Mouse (Mus musculus) left cerebral cortex, adult 2 months (tissue): ENCODE measurements around the gene Pgm2l1. TPM values are rescaled to one million over a fixed set of nuclear protein-coding genes. Genes with fewer than 3 reads are reported as not detected.

Source experiments
- DNase-seq, 2 experiments: peaks; one replicate each; pipeline ENCODE4 v3.0.0; 2021 to 2022; ENCODE audit warnings: low spot score in 2 of 2, mixed read lengths in 1 of 2; ENCODE audit errors: extremely low spot score in 1 of 2
- H3K27ac ChIP-seq: fragments of 200-600 bp; 2 replicates; pipeline ENCODE4 v1.8.1; 2022
- H3K4me3 ChIP-seq: fragments of 200-600 bp; 2 replicates; pipeline ENCODE4 v1.8.1; 2022
- CTCF ChIP-seq: fragments of 200-600 bp; IDR thresholded peaks from 2 replicates; pipeline ENCODE4 v1.8.1; 2022; ENCODE audit warnings: antibody characterized with exemption, mild to moderate bottlenecking, moderate library complexity
- intact Hi-C: fragments of 180-260 bp; cut with DNase I; formaldehyde crosslinking; loops from one replicate; pipeline ENCODE4 v1.15.1; 2025
- total RNA-seq, 2 experiments: library from RNA; stranded (reverse); gene quantifications; 2 replicates each; pipeline ENCODE4 v1.2.3; 2021

Gene Pgm2l1
- total RNA-seq, 2 experiments from 2014 or later, result 278 to 282 TPM

DNA sequence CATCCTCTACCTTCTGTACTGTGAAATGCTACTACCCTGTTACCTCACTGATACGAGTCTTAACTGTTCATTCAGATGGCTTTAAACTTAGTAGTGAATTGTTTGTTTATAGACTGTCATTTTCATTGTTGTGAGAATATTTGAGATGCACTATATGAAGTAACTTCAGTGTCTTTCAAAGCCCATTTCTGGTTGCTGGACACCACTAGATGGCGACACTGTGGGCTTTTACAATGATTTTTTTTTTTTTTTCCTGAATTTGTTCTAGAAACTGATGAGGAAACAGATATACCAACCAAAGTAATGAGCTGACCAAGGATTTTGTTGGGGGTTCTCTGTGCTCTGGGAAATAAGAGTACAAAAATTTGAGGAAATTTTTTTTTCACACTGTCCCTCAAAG lies 49.2 kb downstream of the Pgm2l1 start:
- DNase-seq, result no peak
- peak; percentile 74 for TF ChIP-seq CTCF
- no peak overlapping the region for H3K4me3 ChIP-seq
- no peak overlapping the region for H3K27ac ChIP-seq
- intact Hi-C loops, result no loop called here

DNA sequence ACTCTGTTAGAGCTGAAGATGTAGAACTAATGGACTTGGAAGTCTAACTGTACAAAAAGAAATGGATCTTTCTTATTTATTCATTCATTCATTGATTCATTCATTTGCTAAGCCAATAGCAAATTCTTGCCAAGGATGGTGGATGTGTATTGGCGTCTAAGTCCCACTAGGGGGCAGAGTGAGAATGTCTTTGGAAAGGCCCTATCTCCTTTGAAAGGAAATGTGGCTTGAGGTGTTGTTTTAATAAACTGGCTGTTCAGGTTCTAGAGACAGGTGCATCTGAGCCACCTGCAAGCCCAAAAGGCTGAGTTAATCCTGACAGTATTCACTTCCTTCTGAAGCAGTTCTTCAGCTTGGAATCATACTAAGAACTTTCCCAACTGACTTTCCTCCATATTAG lies 52.6 kb downstream of the Pgm2l1 start:
- intact Hi-C loops, result loop anchor here (1.0 kb wide), 1 partner anchor 45 kb away; no protein-coding TSS in a partner anchor

DNA sequence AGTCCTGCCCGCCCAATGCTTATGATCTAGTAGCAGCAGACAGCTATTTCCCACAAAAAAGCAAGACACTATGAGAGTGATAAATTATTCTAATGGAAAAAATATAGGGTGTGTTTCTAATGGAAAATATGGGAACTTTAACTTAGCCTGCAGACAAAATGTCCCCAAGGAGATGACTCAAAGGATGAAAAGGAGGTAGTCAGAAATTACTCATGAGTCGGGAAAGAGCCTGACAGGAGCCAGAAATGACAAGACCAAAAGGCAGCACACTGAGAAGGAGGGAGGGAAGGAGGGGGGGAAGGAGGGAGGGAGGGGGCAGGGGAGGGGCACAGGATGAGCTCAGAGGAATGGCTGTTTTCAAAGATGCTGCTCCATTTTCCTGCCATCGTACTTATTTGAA lies 54.4 kb downstream of the Pgm2l1 start:
- intact Hi-C loops, result loop anchor here (1.0 kb wide), 1 partner anchor 109 kb away; no protein-coding TSS in a partner anchor
- no peak for TF ChIP-seq CTCF

More for the DNA sequence above, 52.6 kb downstream of the Pgm2l1 start:
- H3K27ac ChIP-seq, result no peak overlapping the region
- H3K4me3 ChIP-seq, result no peak overlapping the region
- TF ChIP-seq CTCF, result peak; percentile 93
- DNase-seq, result no peak

DNA sequence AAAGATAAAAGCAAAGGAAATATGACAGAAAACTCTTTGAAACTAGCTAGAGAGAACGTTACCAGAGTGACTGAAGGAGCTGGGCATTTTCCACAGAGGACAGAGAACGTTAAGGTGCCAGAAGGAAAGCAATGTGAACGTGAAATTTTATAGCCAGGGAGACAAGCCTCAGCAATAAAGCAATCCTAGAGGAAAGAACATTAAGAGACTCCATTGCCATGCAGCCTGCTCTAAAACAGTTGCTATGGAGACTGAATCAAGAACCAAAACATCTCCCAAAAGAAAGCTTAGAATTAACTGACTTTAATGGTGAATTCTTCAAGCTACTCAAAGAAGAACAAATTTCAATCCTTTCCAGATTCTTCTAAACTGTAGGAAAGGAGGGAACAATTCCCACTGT lies 56.1 kb downstream of the Pgm2l1 start:
- DNase-seq, result no peak
- H3K4me3 ChIP-seq, result no peak overlapping the region
- intact Hi-C loops, result no loop called here
- no peak for TF ChIP-seq CTCF
- peak overlapping the region; percentile 76 for H3K27ac ChIP-seq

More for the DNA sequence above, 54.4 kb downstream of the Pgm2l1 start:
- Histone ChIP-seq H3K4me3 (no peak overlapping the region), H3K27ac (no peak overlapping the region)
- DNase-seq, result no peak

DNA sequence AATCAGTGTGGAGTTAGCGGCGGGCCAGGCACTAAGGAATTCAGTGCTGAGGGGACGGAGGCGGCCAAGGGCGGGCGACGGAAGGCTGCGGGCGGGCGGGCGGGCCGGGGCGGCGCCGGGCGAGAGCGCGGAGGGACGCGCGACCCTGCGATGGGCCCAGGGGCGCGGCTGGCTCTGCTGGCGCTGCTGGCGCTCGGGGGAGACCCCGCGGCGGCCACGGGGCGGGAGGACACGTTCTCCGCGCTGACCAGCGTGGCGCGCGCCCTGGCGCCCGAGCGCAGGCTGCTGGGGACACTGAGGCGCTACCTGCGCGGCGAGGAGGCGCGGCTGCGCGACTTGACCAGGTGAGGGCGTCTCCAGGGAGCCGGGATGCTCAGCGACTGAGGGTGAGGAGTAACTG lies 58.2 kb downstream of the Pgm2l1 start, which contains the start of gene P4ha3:
Gene P4ha3, plus strand, starts transcription at position 138 of the 400 bp plus-strand sequence.
- no peak within 1 kb of the TSS for H3K27ac ChIP-seq
- intact Hi-C loops, result no loop called here

DNA sequence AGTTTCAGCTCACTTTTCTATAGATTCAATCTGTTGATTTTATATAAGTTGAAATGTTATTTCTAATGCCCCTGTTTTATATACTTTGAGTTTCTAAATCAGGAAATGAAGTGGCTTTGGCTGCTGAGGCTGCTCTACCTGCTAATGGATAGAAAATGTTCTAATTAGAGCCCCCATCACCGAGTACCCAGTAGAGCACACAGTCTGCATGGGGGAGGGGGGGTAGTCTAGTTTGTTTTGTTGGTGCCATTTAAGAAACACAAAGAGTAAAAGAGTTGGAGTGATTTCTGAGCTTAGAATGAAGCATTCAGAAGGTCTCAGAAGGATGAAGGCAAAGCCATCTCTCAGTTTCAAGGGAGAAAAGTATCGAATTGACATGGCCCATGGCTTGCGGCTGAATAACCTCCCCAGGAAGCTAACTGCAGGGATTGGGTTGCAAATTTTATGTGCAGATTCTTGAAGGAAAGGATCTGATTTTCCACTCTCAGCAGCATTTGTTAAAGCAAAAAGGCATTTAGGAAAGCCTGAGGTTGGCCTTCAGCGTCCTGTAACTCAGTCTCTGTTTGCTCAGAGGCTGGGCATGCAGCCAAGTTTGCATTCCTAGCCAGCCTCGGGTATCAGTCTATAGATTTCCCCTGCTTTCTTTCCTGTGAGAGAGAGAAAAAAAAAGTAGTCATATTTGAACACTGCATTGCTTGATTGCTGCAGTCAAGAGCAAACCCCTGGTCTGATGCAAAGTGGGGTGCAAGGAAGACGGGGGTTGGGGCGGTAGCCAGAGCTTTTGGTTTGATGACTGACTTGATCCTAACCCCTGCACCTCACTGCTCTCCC lies 60.8 kb downstream of the Pgm2l1 start:
- DNase-seq, result no peak
- intact Hi-C loops, result no loop called here
- H3K27ac ChIP-seq, result no peak overlapping the region
- no peak for TF ChIP-seq CTCF
- no peak overlapping the region for H3K4me3 ChIP-seq

More for the DNA sequence above, 58.2 kb downstream of the Pgm2l1 start, which contains the start of gene P4ha3:
- DNase-seq, result peak in 1 of 2 experiments; percentile 40
- peak; percentile 29 for TF ChIP-seq CTCF
- peak within 1 kb of the TSS; percentile 50 for H3K4me3 ChIP-seq

DNA sequence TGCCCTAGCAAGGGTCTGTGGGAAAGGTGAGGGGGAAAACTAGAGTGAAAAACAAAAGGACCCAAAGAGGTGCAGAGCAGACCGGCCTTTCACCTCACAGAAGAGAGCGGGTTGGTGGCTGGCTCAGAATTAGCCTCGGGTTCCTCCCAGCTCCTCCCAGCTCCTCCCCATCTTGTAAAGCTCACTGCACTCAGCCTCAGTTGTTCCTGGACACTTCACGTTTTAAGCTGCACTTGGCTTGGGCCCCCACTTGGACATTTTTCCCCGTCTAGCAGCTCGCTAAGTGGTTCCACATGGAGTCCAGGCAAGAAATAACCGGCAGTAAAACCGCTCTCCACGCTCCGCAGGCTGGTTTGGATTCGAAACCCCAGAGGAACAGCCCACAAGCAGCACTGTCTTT lies 61.4 kb downstream of the Pgm2l1 start:
- H3K27ac ChIP-seq, result no peak overlapping the region

DNA sequence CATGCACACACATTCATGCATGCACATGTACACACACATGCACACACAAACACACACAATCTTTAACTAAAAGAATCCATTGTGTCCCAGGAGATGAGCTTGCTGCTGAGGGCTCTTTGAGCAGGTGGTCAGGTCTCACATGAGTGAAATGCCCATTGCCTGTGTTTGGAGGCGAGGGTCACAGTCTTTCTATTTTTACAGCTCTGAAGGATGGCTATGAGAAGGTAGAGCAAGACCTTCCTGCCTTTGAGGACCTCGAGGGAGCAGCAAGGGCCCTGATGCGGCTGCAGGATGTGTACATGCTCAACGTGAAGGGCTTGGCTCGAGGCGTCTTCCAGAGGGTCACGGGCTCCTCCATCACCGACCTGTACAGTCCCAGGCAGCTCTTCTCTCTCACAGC lies 66.4 kb downstream of the Pgm2l1 start:
- no peak for TF ChIP-seq CTCF
- no peak overlapping the region for H3K27ac ChIP-seq
- no peak overlapping the region for H3K4me3 ChIP-seq
- intact Hi-C loops, result no loop called here
- no peak for DNase-seq

More for the DNA sequence above, 61.4 kb downstream of the Pgm2l1 start:
- intact Hi-C loops, result no loop called here
- H3K4me3 ChIP-seq, result no peak overlapping the region
- TF ChIP-seq CTCF, result no peak
- DNase-seq, result no peak

DNA sequence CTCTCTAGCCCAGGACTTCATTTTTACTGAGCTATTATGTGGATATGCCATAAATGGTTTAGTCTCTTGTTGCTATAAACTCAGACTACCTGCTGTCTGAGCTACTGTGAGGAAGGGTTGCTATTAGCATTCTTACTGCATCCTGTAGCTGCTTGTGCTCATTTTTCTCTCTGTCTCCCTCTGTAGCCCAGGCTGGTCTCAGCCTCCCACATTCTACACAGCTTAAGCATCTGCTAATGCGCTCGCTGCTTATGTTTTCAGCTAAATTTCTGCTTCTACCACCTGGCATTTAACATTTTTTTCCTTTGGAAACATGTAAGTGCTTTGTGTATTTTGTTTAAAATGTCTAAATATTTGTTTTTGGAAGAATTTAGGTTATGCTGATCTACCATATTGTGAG lies 68.6 kb downstream of the Pgm2l1 start:
- intact Hi-C loops, result no loop called here
- DNase-seq, result no peak
- Histone ChIP-seq H3K4me3 (no peak overlapping the region), H3K27ac (no peak overlapping the region)
- TF ChIP-seq CTCF, result peak; percentile 17

DNA sequence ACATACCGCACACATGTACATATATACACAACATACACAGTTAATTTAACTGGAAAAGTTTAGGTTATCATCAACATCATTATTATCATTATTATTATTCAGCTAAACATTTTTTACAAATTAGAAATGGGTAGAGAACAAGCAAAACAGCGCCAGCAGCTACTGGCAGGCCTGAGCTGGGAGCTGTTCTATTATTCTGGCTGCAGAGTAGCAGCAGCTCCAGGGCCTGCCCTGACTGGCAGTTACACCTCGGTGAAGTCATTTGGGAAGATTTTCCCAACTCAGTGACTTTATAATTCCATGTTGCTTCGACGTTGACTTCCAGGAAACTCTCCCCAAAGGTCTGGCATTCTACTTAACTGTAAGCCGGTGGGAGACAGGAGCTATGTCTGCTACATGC lies 69.5 kb downstream of the Pgm2l1 start:
- intact Hi-C loops, result no loop called here
- no peak overlapping the region for H3K27ac ChIP-seq
- no peak for DNase-seq
- TF ChIP-seq CTCF, result no peak
- H3K4me3 ChIP-seq, result no peak overlapping the region

DNA sequence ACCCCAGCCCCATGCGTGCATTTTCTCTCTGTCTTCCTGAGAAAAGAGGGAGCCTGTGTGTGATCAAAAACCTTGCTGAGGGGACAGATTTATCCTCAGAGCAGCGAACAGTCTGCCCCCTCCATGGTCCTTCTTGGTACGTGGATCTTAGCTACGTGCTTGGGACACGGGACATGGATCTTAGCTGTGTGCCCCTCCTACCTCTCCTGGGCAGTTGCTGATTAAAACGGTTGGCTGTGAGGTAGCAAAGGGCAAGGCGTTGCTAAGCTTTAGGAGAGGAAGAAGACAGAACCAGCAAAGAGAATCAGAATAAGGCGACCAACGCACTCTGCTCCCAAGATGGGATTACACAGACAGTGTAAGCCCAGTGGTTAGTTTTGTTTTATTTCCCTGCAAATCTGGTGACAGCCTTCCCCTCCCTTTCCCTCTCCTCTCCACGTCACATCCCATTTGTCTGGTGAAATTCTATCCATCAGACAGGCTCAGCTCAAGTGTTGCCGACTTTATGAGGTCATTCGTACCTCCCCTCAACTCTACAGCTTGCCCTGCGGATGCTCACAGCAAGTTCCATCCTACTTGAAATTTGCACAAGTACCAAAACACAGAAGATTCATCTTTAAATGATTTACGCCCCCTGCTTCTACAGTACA lies 71.8 kb downstream of the Pgm2l1 start:
- no peak for DNase-seq
- intact Hi-C loops, result no loop called here
- no peak overlapping the region for H3K27ac ChIP-seq
- no peak for TF ChIP-seq CTCF
- H3K4me3 ChIP-seq, result no peak overlapping the region

DNA sequence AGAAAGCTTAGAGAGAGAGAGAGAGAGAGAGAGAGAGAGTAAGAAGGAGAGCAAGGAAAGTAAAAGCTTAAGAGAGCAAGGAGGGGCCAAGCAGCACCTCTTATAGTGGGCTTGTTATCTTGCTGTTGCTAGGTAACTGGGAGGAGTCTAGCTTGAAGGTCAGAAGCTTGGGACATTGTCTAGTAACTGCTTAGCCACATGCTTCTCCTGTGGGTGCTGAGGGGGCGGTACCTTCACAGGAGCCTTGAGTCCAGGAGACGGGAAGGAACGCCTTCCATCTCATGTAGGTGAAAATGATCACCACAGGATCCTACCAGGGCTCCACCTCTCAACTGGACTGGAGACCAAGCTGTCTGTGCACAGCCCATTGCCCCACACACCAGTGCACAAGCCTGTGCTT lies 74.2 kb downstream of the Pgm2l1 start:
- no peak for DNase-seq
- intact Hi-C loops, result no loop called here
- no peak for TF ChIP-seq CTCF
- no peak overlapping the region for H3K4me3 ChIP-seq
- peak overlapping the region; percentile 41; the same call in 1 of the 2 replicates for H3K27ac ChIP-seq
